Mouse (Mus musculus) frontal cortex, postnatal 25 days (tissue): ENCODE measurements around the gene Luzp1.

ENCODE experiments used
- DNase-seq, 2 experiments: peaks; one replicate each; pipeline ENCODE4 v3.0.0; 2022; ENCODE audit warnings: low spot score in 2 of 2

Luzp1 gene

GRCm38 (mm10) chr4:136546279-136547045 is 76.9 kb downstream of the Luzp1 start:
- no peak for DNase-seq

- no peak for DNase-seq
These were observed 78.2 kb downstream of the Luzp1 start for GRCm38 (mm10) chr4:136547721-136548120.

- DNase-seq, result no peak
These were observed 78.8 kb downstream of the Luzp1 start for GRCm38 (mm10) chr4:136548381-136548801.

GRCm38 (mm10) chr4:136553108-136553507 is 83.5 kb downstream of the Luzp1 start:
- DNase-seq, result no peak

- no peak for DNase-seq
These were observed 88.1 kb downstream of the Luzp1 start for GRCm38 (mm10) chr4:136557638-136558037.

- no peak for DNase-seq
These were observed 90.1 kb downstream of the Luzp1 start for GRCm38 (mm10) chr4:136559690-136560089.

- DNase-seq, result no peak
These were observed 90.9 kb downstream of the Luzp1 start for GRCm38 (mm10) chr4:136560270-136560991.

- no peak for DNase-seq
These were observed 93.2 kb downstream of the Luzp1 start for GRCm38 (mm10) chr4:136562755-136563154.

- no peak for DNase-seq
These were observed 99.1 kb downstream of the Luzp1 start for GRCm38 (mm10) chr4:136568629-136569028.

GRCm38 (mm10) chr4:136569998-136570397 is 100.4 kb downstream of the Luzp1 start:
- no peak for DNase-seq

- DNase-seq, result no peak
These were observed 112.3 kb downstream of the Luzp1 start for GRCm38 (mm10) chr4:136581885-136582284.

- DNase-seq, result no peak
These were observed 117.8 kb downstream of the Luzp1 start for GRCm38 (mm10) chr4:136587221-136587827.

GRCm38 (mm10) chr4:136588003-136588402 is 118.4 kb downstream of the Luzp1 start:
- no peak for DNase-seq

GRCm38 (mm10) chr4:136592111-136592510 is 122.5 kb downstream of the Luzp1 start:
- DNase-seq, result no peak

- DNase-seq, result no peak
These were observed 124.4 kb downstream of the Luzp1 start for GRCm38 (mm10) chr4:136594006-136594405.

GRCm38 (mm10) chr4:136595221-136595620 is 125.7 kb downstream of the Luzp1 start:
- DNase-seq, result no peak

- DNase-seq, result no peak
These were observed 128.8 kb downstream of the Luzp1 start for GRCm38 (mm10) chr4:136598268-136598876.

- no peak for DNase-seq
These were observed 130.3 kb downstream of the Luzp1 start for GRCm38 (mm10) chr4:136599869-136600268.

GRCm38 (mm10) chr4:136600536-136600935 is 131.0 kb downstream of the Luzp1 start:
- no peak for DNase-seq

GRCm38 (mm10) chr4:136601476-136601875 is 131.9 kb downstream of the Luzp1 start:
- peak; percentile 25 to 31 for DNase-seq

- DNase-seq, result peak; percentile 7 to 21
These were observed 132.5 kb downstream of the Luzp1 start for GRCm38 (mm10) chr4:136602018-136602554.

GRCm38 (mm10) chr4:136602568-136602967 is 133.0 kb downstream of the Luzp1 start, which contains the start of gene Kdm1a:
Gene Kdm1a (minus strand): TSS chr4:136602723.
- peak; percentile 93 for DNase-seq
